Mouse (Mus musculus): ENCODE results near the gene Pear1.

- no peak for TF ChIP-seq NANOG (IDR thresholded peaks at IDR 0.05; ENCODE audit: borderline replicate concordance, low read length)
- no peak for TF ChIP-seq CTCF (conservative IDR thresholded peaks at IDR 0.05; ENCODE audit: low read length)
These were observed 97.9 kb downstream of the Pear1 start for GRCm38 (mm10) chr3:87726191-87726590.
